Comparison of ENCODE assay signal across 9 mouse cellular contexts in the genomic region with DNA sequence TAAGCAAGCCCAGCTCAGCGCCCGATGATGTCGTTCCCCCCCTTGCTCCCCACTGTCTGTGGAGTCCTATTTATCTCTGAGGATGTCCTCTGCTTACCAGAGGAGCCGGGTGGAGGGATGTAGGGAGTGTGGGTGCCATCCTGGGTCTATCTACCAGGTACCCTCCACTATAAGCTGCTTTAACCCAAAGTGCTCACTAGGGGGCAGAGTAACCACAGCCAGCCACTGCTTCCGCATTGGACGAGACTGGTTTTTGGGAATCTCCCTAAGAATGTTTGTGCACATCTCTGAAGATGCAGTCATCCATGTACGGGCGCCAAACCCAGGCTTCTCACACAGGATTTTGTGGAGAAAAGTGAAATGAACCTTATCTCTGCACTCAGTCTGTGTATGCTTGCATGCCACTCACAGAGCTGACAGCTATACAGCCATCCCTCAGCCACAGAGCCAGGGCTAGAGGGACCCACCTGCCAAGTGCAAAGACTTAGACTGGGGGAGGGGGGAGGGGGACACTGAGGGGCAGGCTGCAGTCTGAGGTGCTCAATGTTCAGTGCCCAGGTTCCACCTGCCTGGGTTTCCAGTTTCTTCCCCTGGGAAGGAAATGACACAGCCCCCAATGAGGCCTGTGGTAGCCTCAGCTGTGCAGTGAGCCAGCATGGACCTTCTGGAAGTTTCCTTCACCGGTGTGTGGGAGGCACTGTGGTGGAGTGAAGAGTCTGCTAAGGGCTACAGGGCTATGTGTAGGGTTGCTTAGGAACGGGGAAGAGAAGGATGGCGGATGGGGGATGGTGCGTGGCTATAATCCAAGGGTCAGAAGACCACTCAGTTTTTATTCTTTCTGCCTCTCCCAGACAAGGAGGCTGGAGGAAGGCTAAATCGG. TPM values are rescaled to one million over a fixed set of nuclear protein-coding genes. Genes with fewer than 3 reads are reported as not detected.
DNase-seq lines count a peak whose midpoint lies in the region; ATAC-seq lines count a peak whose summit lies in the region.
"Had no signal": no experiment of that assay in that cellular context is flagged by ENCODE, and none has a peak within 500 bp of the region (broad histone marks: within the 10 kb centered on the region; RNA-seq: fewer than 3 reads in every experiment).

No protein-coding gene starts in this region.

- 56% methylated on average over 13 of the region's 13 CpGs for WGBS in limb, embryonic 13.5 days
- WGBS in neural tube, embryonic 12.5 days = 58% methylated on average over 13 of the region's 13 CpGs

- H3K36me3 ChIP-seq in limb, embryonic 13.5 days = no peaks in the 10 kb centered on the region
- H3K36me3 ChIP-seq in neural tube, embryonic 12.5 days = no peaks in the 10 kb centered on the region; the same call in 1 of the 2 replicates
- H3K36me3 ChIP-seq: stomach, embryonic 15.5 days had no signal

- ATAC-seq in granulocyte monocyte progenitor cell, adult 5-6 weeks (replicated peaks; ENCODE audit: poor library complexity, severe bottlenecking) = peak; percentile 80
- ATAC-seq in limb, embryonic 13.5 days (ENCODE audit: low FRiP score, low read depth) = peak; percentile 52; the same call in 1 of the 2 replicates
- peak; percentile 68; the same call in 1 of the 2 replicates for ATAC-seq in neural tube, embryonic 12.5 days (ENCODE audit: low FRiP score, low read depth)

- H3K9me3 ChIP-seq in limb, embryonic 13.5 days = no peaks in the 10 kb centered on the region
- H3K9me3 ChIP-seq in neural tube, embryonic 12.5 days = no peaks in the 10 kb centered on the region
- H3K9me3 ChIP-seq: stomach, embryonic 15.5 days had no signal

- no peak overlapping the region for H3K27ac ChIP-seq in limb, embryonic 13.5 days
- H3K27ac ChIP-seq in neural tube, embryonic 12.5 days = no peak overlapping the region
- H3K27ac ChIP-seq: stomach, embryonic 15.5 days had no signal

- H3K9ac ChIP-seq in limb, embryonic 13.5 days = no peak overlapping the region
- no peak overlapping the region for H3K9ac ChIP-seq in neural tube, embryonic 12.5 days
- H3K9ac ChIP-seq: stomach, embryonic 15.5 days had no signal

- DNase-seq in 416B (ENCODE audit: low read depth) = peak; percentile 38
- DNase-seq in Muller cell, postnatal 12 days (ENCODE audit: inconsistent ontology term) = peak; percentile 49
- DNase-seq in cerebellum, postnatal 25 days = peak; percentile 82 to 83
- DNase-seq in kidney, adult 18-20 months = peak; percentile 72
- no peak for DNase-seq in urinary bladder, adult 18-20 months (ENCODE audit: low spot score in 2 of 2)

- H3K4me1 ChIP-seq in limb, embryonic 13.5 days = peaks cover 4% of the 10 kb centered on the region
- no peaks in the 10 kb centered on the region for H3K4me1 ChIP-seq in neural tube, embryonic 12.5 days

- no peak overlapping the region for H3K4me2 ChIP-seq in limb, embryonic 13.5 days (replicated peaks)
- no peak overlapping the region for H3K4me2 ChIP-seq in neural tube, embryonic 12.5 days (replicated peaks)
- H3K4me2 ChIP-seq: stomach, embryonic 15.5 days had no signal

- H3K27me3 ChIP-seq in limb, embryonic 13.5 days = no peaks in the 10 kb centered on the region
- no peaks in the 10 kb centered on the region for H3K27me3 ChIP-seq in neural tube, embryonic 12.5 days (replicated peaks)
- H3K27me3 ChIP-seq: stomach, embryonic 15.5 days had no signal

- H3K4me3 ChIP-seq in limb, embryonic 13.5 days = no peak overlapping the region
- no peak overlapping the region for H3K4me3 ChIP-seq in neural tube, embryonic 12.5 days
- H3K4me3 ChIP-seq: stomach, embryonic 15.5 days had no signal

RNA-seq across cellular contexts. Expression of a gene that starts 23.1 kb away (rescaled TPM):
- 19.5 and 19.8 TPM in 2 replicates for total RNA-seq in granulocyte monocyte progenitor cell, adult 5-6 weeks (2014; fragmentation: Nextera tagmentation)
- 16.2 and 16.4 TPM in 2 replicates for total RNA-seq in granulocyte monocyte progenitor cell, adult 5-6 weeks (2017)
- 11.0 and 13.1 TPM in 2 replicates for polyA plus RNA-seq in limb, embryonic 13.5 days (2015; fragmentation: Nextera tagmentation; extraction: Ambion mirVana)
- polyA plus RNA-seq in neural tube, embryonic 12.5 days (2016; fragmentation: Nextera tagmentation; extraction: Ambion mirVana) = 97.0 and 98.9 TPM in 2 replicates

Comparison
In these comparisons a context has a peak if more than half of its experiments do, and no peak if none do; other contexts are left out.
1. DNase-seq: peak in 416B (single experiment), Muller cell, postnatal 12 days (single experiment), cerebellum, postnatal 25 days (2 of 2) and kidney, adult 18-20 months (single experiment); none in urinary bladder, adult 18-20 months (0 of 2).
2. Peak in every context shown above with its lines, with median percentiles within 50 percentile points of each other: ATAC-seq.